Mouse (Mus musculus): ENCODE results near the gene Wnt5b. TPM values are rescaled to one million over a fixed set of nuclear protein-coding genes. Genes with fewer than 3 reads are reported as not detected.

Gene Wnt5b
- 1.9 and 2.5 TPM in 2 replicates for polyA plus RNA-seq (2012; rRNA removed)

- TF ChIP-seq POLR2A (IDR thresholded peaks at IDR 0.05; ENCODE audit: extremely low read depth, insufficient read depth, low read length) (no peak), CTCF (IDR thresholded peaks at IDR 0.05; ENCODE audit: extremely low read depth, insufficient read depth, low read length) (no peak)
- H3K4me1 ChIP-seq (ENCODE audit: control insufficient read depth, insufficient read depth, low read length) = no peaks in the 10 kb centered on the region
- no peak within 1 kb of the TSS for H3K27ac ChIP-seq (ENCODE audit: insufficient read depth, low read length)
- H3K4me3 ChIP-seq (ENCODE audit: insufficient read depth, low read length) = peak within 1 kb of the TSS; percentile 35
Measured at GRCm38 (mm10) chr6:119543803-119544517, at the start of gene Wnt5b. Gene Wnt5b, minus strand, starts transcription at chr6:119544347.

GRCm38 (mm10) chr6:119590872-119591271 is 46.7 kb upstream of the Wnt5b start:
- no peak for TF ChIP-seq CTCF (IDR thresholded peaks at IDR 0.05; ENCODE audit: extremely low read depth, insufficient read depth, low read length)
- TF ChIP-seq POLR2A (IDR thresholded peaks at IDR 0.05; ENCODE audit: extremely low read depth, insufficient read depth, low read length) = no peak
- Histone ChIP-seq H3K4me3 (ENCODE audit: insufficient read depth, low read length) (no peak overlapping the region), H3K27ac (ENCODE audit: insufficient read depth, low read length) (no peak overlapping the region), H3K4me1 (ENCODE audit: control insufficient read depth, insufficient read depth, low read length) (peaks cover 4% of the 10 kb centered on the region)

- Histone ChIP-seq H3K27ac (ENCODE audit: insufficient read depth, low read length) (no peak overlapping the region), H3K4me3 (ENCODE audit: insufficient read depth, low read length) (no peak overlapping the region), H3K4me1 (ENCODE audit: control insufficient read depth, insufficient read depth, low read length) (peaks cover 6% of the 10 kb centered on the region)
- TF ChIP-seq POLR2A (IDR thresholded peaks at IDR 0.05; ENCODE audit: extremely low read depth, insufficient read depth, low read length) (no peak), CTCF (IDR thresholded peaks at IDR 0.05; ENCODE audit: extremely low read depth, insufficient read depth, low read length) (no peak)
Measured at GRCm38 (mm10) chr6:119587897-119588296, 43.8 kb upstream of the Wnt5b start.

- no peak for TF ChIP-seq POLR2A (IDR thresholded peaks at IDR 0.05; ENCODE audit: extremely low read depth, insufficient read depth, low read length)
- Histone ChIP-seq H3K4me3 (ENCODE audit: insufficient read depth, low read length) (no peak overlapping the region), H3K27ac (ENCODE audit: insufficient read depth, low read length) (no peak overlapping the region), H3K4me1 (ENCODE audit: control insufficient read depth, insufficient read depth, low read length) (peaks cover 6% of the 10 kb centered on the region)
Measured at GRCm38 (mm10) chr6:119587454-119587853, 43.3 kb upstream of the Wnt5b start.

GRCm38 (mm10) chr6:119585652-119586375 is 41.7 kb upstream of the Wnt5b start:
- H3K27ac ChIP-seq (ENCODE audit: insufficient read depth, low read length) = no peak overlapping the region
- H3K4me1 ChIP-seq (ENCODE audit: control insufficient read depth, insufficient read depth, low read length) = peaks cover 6% of the 10 kb centered on the region
- no peak for TF ChIP-seq POLR2A (IDR thresholded peaks at IDR 0.05; ENCODE audit: extremely low read depth, insufficient read depth, low read length)
- no peak for TF ChIP-seq CTCF (IDR thresholded peaks at IDR 0.05; ENCODE audit: extremely low read depth, insufficient read depth, low read length)
- H3K4me3 ChIP-seq (ENCODE audit: insufficient read depth, low read length) = no peak overlapping the region

- Histone ChIP-seq H3K4me1 (ENCODE audit: control insufficient read depth, insufficient read depth, low read length) (peaks cover 3% of the 10 kb centered on the region; the same call in 1 of the 2 replicates), H3K27ac (ENCODE audit: insufficient read depth, low read length) (no peak overlapping the region), H3K4me3 (ENCODE audit: insufficient read depth, low read length) (no peak overlapping the region)
- TF ChIP-seq CTCF (IDR thresholded peaks at IDR 0.05; ENCODE audit: extremely low read depth, insufficient read depth, low read length) (no peak), POLR2A (IDR thresholded peaks at IDR 0.05; ENCODE audit: extremely low read depth, insufficient read depth, low read length) (no peak)
Measured at GRCm38 (mm10) chr6:119584061-119584460, 39.9 kb upstream of the Wnt5b start.

GRCm38 (mm10) chr6:119583165-119583564 is 39.0 kb upstream of the Wnt5b start:
- Histone ChIP-seq H3K4me3 (ENCODE audit: insufficient read depth, low read length) (no peak overlapping the region), H3K27ac (ENCODE audit: insufficient read depth, low read length) (no peak overlapping the region), H3K4me1 (ENCODE audit: control insufficient read depth, insufficient read depth, low read length) (peaks cover 3% of the 10 kb centered on the region; the same call in 1 of the 2 replicates)
- no peak for TF ChIP-seq CTCF (IDR thresholded peaks at IDR 0.05; ENCODE audit: extremely low read depth, insufficient read depth, low read length)
- TF ChIP-seq POLR2A (IDR thresholded peaks at IDR 0.05; ENCODE audit: extremely low read depth, insufficient read depth, low read length) = no peak

GRCm38 (mm10) chr6:119576706-119577105 is 32.6 kb upstream of the Wnt5b start:
- no peak overlapping the region for H3K4me3 ChIP-seq (ENCODE audit: insufficient read depth, low read length)

GRCm38 (mm10) chr6:119575331-119575730 is 31.2 kb upstream of the Wnt5b start:
- H3K4me1 ChIP-seq (ENCODE audit: control insufficient read depth, insufficient read depth, low read length) = no peaks in the 10 kb centered on the region
- no peak overlapping the region for H3K4me3 ChIP-seq (ENCODE audit: insufficient read depth, low read length)
- H3K27ac ChIP-seq (ENCODE audit: insufficient read depth, low read length) = no peak overlapping the region
- no peak for TF ChIP-seq CTCF (IDR thresholded peaks at IDR 0.05; ENCODE audit: extremely low read depth, insufficient read depth, low read length)

More at GRCm38 (mm10) chr6:119576706-119577105, 32.6 kb upstream of the Wnt5b start:
- TF ChIP-seq POLR2A (IDR thresholded peaks at IDR 0.05; ENCODE audit: extremely low read depth, insufficient read depth, low read length) (no peak), CTCF (IDR thresholded peaks at IDR 0.05; ENCODE audit: extremely low read depth, insufficient read depth, low read length) (no peak)
- Histone ChIP-seq H3K4me1 (ENCODE audit: control insufficient read depth, insufficient read depth, low read length) (no peaks in the 10 kb centered on the region), H3K27ac (ENCODE audit: insufficient read depth, low read length) (no peak overlapping the region)

GRCm38 (mm10) chr6:119572296-119572695 is 28.1 kb upstream of the Wnt5b start:
- Histone ChIP-seq H3K4me3 (ENCODE audit: insufficient read depth, low read length) (no peak overlapping the region), H3K4me1 (ENCODE audit: control insufficient read depth, insufficient read depth, low read length) (no peaks in the 10 kb centered on the region), H3K27ac (ENCODE audit: insufficient read depth, low read length) (no peak overlapping the region)
- TF ChIP-seq CTCF (IDR thresholded peaks at IDR 0.05; ENCODE audit: extremely low read depth, insufficient read depth, low read length) (no peak), POLR2A (IDR thresholded peaks at IDR 0.05; ENCODE audit: extremely low read depth, insufficient read depth, low read length) (no peak)
